Mouse (Mus musculus): Measurements from ENCODE around the gene Rad51b. TPM values are rescaled to one million over a fixed set of nuclear protein-coding genes. Genes with fewer than 3 reads are reported as not detected.

Gene Rad51b
- polyA plus RNA-seq, 1 experiment from 2014 or later, result 7.8 TPM

DNA sequence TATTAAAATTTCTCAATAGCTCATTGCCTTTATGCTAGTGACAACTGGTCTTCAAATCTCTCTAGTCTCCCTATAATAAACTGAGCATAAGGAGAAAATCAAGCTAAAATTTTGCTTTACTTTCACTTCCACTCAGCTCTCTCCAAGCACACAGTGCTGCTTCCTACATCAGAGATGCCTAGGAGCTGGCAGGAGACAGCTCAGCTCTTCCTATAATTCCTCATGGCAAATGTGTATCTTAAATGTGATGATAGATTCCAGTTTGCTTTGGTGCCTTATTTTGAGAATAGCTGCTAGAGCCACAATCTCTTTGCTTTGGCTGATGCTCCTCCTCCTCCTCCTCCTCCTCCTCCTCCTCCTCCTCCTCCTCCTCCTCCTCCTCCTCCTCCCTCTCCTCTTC is 428.6 kb downstream of the Rad51b start:
- Histone ChIP-seq H3K4me2 (replicated peaks) (no peak overlapping the region), H3K9ac (no peak overlapping the region), H3K27me3 (replicated peaks) (no peaks in the 10 kb centered on the region), H3K9me3 (no peaks in the 10 kb centered on the region), H3K27ac (no peak overlapping the region), H3K36me3 (no peaks in the 10 kb centered on the region), H3K4me1 (replicated peaks) (no peaks in the 10 kb centered on the region), H3K4me3 (replicated peaks) (no peak overlapping the region)
- ATAC-seq, result no peak

DNA sequence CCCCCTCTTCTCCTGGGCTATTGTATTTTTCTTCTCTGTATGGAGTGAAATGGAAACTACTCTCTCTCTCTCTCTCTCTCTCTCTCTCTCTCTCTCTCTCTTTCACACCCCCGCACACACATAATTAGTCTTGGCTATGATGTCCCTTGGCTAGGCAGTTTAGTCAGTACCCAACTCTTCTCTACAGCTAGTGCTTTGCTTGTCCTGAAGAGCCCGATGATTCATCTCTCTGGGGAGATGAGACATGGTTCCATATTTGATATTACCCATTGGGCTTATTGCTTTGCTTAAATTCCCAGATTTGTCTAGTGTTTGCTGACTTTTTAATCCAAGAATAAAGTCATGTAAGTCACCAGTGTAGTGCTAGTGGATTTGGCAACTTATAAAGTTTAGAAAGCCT is 429.0 kb downstream of the Rad51b start:
- WGBS, result 84% methylated on average over 2 of the region's 2 CpGs
- ATAC-seq, result no peak
- no peaks in the 10 kb centered on the region for H3K9me3 ChIP-seq
- no peaks in the 10 kb centered on the region for H3K27me3 ChIP-seq (replicated peaks)
- no peaks in the 10 kb centered on the region for H3K36me3 ChIP-seq
- H3K9ac ChIP-seq, result no peak overlapping the region
- H3K4me2 ChIP-seq (replicated peaks), result no peak overlapping the region
- no peak overlapping the region for H3K27ac ChIP-seq
- H3K4me3 ChIP-seq (replicated peaks), result no peak overlapping the region
- H3K4me1 ChIP-seq (replicated peaks), result no peaks in the 10 kb centered on the region

DNA sequence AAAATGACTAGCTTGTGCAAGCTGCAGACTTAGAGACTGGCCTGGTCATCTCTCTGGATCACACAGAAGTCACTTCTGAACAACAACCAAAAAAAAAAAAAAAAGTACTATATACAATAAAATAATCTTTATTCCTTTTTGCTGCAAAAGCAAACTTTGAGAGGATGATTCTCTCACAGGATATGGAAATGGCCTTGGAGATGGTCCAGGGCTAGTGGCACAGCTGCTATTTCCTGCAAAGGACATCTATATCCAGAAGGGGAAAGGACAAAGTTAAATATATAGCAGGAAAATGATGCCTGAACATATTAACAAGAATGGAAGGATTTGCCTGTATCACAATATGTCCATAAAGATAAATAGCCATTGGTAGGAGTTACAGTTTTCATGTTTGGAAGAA is 429.9 kb downstream of the Rad51b start:
- Histone ChIP-seq H3K4me2 (replicated peaks) (no peak overlapping the region), H3K27me3 (replicated peaks) (no peaks in the 10 kb centered on the region), H3K27ac (no peak overlapping the region), H3K36me3 (no peaks in the 10 kb centered on the region), H3K9me3 (no peaks in the 10 kb centered on the region), H3K4me1 (replicated peaks) (no peaks in the 10 kb centered on the region), H3K4me3 (replicated peaks) (no peak overlapping the region), H3K9ac (no peak overlapping the region)
- no peak for ATAC-seq

DNA sequence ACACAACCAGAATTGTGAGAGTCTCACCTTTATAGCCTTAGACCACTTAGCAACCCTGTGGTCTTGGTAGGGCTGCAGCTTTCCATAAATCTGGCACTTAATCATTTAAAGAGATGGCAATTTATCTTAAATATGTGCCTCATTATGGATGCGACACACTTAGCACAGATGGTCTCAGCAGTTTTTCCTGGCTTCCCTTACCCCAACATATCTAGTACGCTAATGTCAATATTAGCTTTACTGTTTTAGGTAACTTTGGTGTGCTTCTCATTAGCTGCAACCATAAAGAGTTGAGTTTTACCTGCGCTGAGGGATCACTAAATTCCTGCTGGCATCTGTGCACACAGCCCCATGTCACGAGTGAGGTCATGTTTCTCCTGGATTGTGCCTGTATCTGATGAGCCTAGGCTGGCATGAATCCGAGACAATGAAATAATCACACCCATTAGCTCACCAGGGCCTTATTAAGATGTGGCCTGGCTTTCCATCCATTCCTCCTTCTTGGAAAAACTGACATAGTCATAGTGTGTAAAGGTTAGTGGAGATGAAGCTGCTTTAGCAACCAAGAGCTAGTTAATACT is 432.9 kb downstream of the Rad51b start:
- no peaks in the 10 kb centered on the region for H3K36me3 ChIP-seq
- no peak overlapping the region for H3K9ac ChIP-seq
- H3K4me3 ChIP-seq (replicated peaks), result no peak overlapping the region
- no peak overlapping the region for H3K27ac ChIP-seq
- 0 out of 2 replicates have a peak, but pooled peaks cover under 1% of the 10 kb centered on the region for H3K4me1 ChIP-seq (replicated peaks)
- no peaks in the 10 kb centered on the region for H3K27me3 ChIP-seq (replicated peaks)
- WGBS, result 66% methylated on average over 5 of the region's 5 CpGs
- no peaks in the 10 kb centered on the region for H3K9me3 ChIP-seq
- H3K4me2 ChIP-seq (replicated peaks), result no peak overlapping the region
- no peak for ATAC-seq

DNA sequence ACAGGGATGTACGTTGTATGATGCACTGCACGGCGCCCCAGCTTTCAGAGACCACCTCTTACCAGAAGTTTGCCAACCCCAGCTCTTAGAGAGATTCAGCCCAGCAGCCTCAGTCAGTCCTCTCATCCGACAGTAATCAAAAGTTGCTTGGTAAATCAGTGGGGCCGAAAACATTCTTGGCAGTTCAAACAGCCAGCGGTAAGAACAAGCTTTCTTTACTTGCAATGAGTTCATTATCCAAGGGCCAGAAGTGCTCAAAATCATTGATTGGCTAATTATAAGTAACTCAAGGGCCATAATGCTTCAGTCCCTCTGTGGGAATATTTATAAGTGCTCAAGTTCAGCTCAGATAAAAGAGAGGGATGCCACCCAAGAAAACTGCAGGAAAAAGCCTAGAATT is 434.8 kb downstream of the Rad51b start:
- H3K9ac ChIP-seq, result no peak overlapping the region
- 90% methylated on average over 6 of the region's 6 CpGs for WGBS
- peak overlapping the region; percentile 11; the same call in 1 of the 2 replicates for H3K27ac ChIP-seq
- no peak overlapping the region for H3K4me2 ChIP-seq (replicated peaks)
- ATAC-seq, result no peak
- no peaks in the 10 kb centered on the region for H3K9me3 ChIP-seq
- H3K4me1 ChIP-seq (replicated peaks), result peaks cover 5% of the 10 kb centered on the region; the same call in 1 of the 2 replicates
- H3K36me3 ChIP-seq, result no peaks in the 10 kb centered on the region
- no peak overlapping the region for H3K4me3 ChIP-seq (replicated peaks)
- no peaks in the 10 kb centered on the region for H3K27me3 ChIP-seq (replicated peaks)

DNA sequence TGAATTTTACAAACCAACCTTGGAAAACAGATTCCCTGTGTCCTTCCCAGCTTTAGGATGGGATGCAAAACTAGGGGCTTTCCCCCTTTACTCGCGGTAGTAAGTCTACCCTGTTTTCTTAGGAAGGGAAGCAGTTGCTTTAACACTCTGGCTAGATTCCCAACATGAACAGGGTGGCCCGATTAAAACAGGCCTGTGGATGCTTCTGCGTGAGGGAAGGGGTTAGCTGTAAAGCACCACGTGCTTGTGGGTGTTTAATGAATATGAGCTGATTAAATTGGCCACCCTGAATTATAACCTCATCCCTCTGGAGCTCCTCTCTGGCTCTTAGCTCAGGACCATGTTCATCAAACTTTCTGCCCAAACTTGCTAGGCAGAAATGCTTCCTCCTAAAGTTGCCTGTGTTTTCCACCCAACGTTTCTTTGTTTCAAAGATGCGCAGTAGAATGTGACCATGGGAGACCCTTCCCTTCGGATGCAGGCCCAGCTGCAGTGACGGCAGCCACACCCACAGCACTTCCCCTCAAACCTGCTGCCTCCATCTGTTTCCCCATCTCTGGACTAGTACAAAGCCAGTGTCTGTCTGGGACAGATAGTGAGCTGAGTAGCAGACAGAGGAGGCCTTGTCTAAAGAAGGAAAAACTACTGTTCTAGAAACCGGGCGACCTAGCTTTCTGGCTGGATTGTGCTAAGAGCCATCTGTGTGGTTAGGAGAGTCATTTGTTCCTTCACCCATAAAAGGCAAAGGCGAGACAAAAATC is 435.5 kb downstream of the Rad51b start:
- Histone ChIP-seq H3K27me3 (replicated peaks) (no peaks in the 10 kb centered on the region), H3K4me3 (replicated peaks) (no peak overlapping the region), H3K9ac (no peak overlapping the region), H3K36me3 (no peaks in the 10 kb centered on the region), H3K27ac (peak overlapping the region; percentile 11), H3K9me3 (no peaks in the 10 kb centered on the region), H3K4me2 (replicated peaks) (no peak overlapping the region), H3K4me1 (replicated peaks) (peaks cover 5% of the 10 kb centered on the region; the same call in 1 of the 2 replicates)
- 58% methylated on average over 12 of the region's 12 CpGs for WGBS
- ATAC-seq, result 0 out of 2 replicates have a peak, but pooled peaks have one; percentile 28

DNA sequence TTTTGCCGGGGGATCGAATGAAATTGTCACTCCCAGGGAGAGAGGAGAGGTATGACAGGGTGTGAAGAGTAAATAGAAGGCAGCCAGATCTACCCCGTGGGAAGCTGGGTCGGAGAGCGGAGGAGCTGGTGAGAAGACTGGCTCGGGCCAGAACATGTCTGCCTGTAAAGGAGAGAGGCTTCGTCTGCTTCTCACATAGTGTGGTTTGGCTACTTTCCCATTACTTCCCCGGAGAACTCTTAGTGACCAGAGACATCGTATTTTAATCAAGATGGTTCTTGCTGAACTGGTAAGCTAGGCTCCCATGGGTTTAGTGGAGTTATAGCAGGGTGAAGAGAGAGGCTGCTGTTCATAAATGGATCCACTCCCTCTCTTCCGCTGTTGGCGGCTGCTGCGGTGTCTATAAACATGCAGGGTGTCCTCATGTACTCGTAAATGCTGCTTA is 438.3 kb downstream of the Rad51b start:
- Histone ChIP-seq H3K27me3 (replicated peaks) (no peaks in the 10 kb centered on the region), H3K9ac (no peak overlapping the region), H3K9me3 (no peaks in the 10 kb centered on the region), H3K4me1 (replicated peaks) (peaks cover 5% of the 10 kb centered on the region; the same call in 1 of the 2 replicates), H3K27ac (0 out of 2 replicates have a peak overlapping the region, but pooled peaks have one; percentile 1), H3K36me3 (no peaks in the 10 kb centered on the region), H3K4me2 (replicated peaks) (no peak overlapping the region), H3K4me3 (replicated peaks) (no peak overlapping the region)
- WGBS, result 59% methylated on average over 13 of the region's 13 CpGs
- ATAC-seq, result no peak

DNA sequence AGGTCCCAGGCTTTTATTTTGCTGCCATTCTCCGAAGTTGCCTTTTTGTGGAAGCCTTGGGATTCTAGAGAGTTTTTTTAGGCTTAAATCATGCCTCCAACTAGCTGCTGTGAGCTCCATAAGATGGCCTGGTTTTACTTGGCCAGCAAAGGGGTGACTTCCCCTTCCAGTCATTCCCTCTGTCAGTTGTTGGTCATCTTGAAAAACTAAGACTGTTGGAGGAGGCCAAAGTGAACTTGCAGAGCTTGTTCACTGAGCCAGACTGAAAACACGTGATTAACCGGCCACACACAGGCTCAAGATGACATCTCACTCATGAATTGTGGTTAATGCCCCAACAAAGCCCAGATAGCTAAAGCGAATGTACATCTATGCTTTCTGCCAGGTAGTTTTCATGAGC is 438.8 kb downstream of the Rad51b start:
- 86% methylated on average over 4 of the region's 4 CpGs for WGBS
- Histone ChIP-seq H3K9me3 (no peaks in the 10 kb centered on the region), H3K4me2 (replicated peaks) (no peak overlapping the region), H3K4me1 (replicated peaks) (peaks cover 5% of the 10 kb centered on the region; the same call in 1 of the 2 replicates), H3K27me3 (replicated peaks) (no peaks in the 10 kb centered on the region), H3K9ac (no peak overlapping the region), H3K36me3 (no peaks in the 10 kb centered on the region), H3K4me3 (replicated peaks) (no peak overlapping the region), H3K27ac (no peak overlapping the region)
- ATAC-seq, result no peak

DNA sequence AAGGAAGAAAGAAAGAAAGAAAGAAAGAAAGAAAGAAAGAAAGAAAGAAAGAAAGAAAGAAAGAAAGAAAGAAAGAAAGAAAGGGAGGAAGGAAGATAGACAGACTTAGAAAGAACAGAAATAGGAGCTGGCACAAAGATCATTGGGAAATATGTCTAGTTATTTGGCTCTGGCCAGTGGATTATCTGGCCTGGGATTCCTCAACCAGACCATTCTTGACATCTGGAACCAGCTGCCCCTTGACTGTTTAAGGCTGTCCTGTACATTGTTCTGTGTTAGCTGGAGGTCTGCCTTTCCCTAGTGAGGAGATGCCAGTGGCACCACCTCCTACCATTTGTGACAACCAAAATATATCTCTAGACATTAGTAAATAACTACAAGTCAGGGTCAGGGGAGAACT is 441.6 kb downstream of the Rad51b start:
- H3K9ac ChIP-seq, result no peak overlapping the region
- H3K4me1 ChIP-seq (replicated peaks), result peaks cover 8% of the 10 kb centered on the region; the same call in 1 of the 2 replicates
- H3K27ac ChIP-seq, result no peak overlapping the region
- H3K36me3 ChIP-seq, result no peaks in the 10 kb centered on the region
- H3K9me3 ChIP-seq, result no peaks in the 10 kb centered on the region
- H3K4me2 ChIP-seq (replicated peaks), result no peak overlapping the region
- no peaks in the 10 kb centered on the region for H3K27me3 ChIP-seq (replicated peaks)
- ATAC-seq, result no peak
- no peak overlapping the region for H3K4me3 ChIP-seq (replicated peaks)

DNA sequence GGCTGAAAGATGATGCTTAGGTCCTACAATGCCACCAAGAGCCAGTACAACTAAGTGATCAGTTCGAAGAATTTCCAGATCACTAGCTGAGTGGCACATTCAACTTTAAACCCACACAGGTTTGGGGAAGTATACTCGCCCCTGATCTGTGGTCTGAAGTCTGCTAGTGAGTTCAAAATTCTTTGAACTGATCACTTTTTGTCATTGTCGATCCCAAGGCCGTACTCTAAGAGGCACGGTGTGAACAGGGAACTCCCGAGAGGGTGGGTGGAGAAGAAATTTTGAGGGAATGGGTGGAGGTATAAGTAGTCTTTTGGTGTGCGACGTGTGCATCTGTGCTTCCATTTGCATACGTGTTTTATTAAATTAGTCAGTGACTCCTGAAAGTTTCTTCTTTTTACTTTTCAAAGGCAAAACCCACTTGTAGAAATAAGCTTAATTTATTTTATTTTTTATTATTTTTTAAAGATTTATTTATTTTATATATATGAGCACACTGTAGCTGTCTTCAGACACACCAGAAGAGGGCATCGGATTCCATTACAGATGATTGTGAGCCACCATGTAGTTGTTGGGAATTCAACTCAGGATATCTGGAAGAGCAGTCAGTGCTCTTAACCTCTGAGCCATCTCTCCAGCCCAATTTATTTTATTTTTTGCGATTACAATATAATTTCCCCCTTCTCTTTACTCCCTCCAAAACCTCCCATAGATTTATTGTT is 443.0 kb downstream of the Rad51b start:
- no peak for ATAC-seq
- Histone ChIP-seq H3K27ac (no peak overlapping the region), H3K4me3 (replicated peaks) (no peak overlapping the region), H3K4me1 (replicated peaks) (peaks cover 7% of the 10 kb centered on the region), H3K27me3 (replicated peaks) (no peaks in the 10 kb centered on the region), H3K9me3 (no peaks in the 10 kb centered on the region), H3K4me2 (replicated peaks) (no peak overlapping the region), H3K36me3 (no peaks in the 10 kb centered on the region), H3K9ac (no peak overlapping the region)
- 92% methylated on average over 11 of the region's 11 CpGs for WGBS

DNA sequence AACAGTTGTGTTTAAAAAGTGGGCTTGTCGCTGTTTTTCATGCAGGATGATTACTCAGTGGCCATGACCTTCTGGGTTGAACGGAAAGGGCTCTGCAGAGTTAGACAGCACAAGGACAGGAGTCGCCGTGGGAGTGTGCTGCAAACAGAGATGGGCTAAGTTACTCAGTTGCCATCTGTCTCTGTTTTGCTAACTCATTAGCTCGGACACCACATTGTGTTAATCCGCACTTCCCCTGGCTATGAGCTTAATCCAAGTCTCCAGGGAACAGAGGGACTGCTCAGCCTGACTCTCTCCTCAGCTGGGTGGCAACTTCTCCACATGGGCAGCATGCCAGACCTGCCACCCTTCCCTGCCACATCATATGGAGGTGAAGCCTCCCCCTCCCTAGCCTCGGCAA is 445.1 kb downstream of the Rad51b start:
- Histone ChIP-seq H3K4me3 (replicated peaks) (no peak overlapping the region), H3K27ac (no peak overlapping the region), H3K4me1 (replicated peaks) (peaks cover 16% of the 10 kb centered on the region), H3K9ac (no peak overlapping the region), H3K36me3 (no peaks in the 10 kb centered on the region), H3K9me3 (no peaks in the 10 kb centered on the region), H3K27me3 (replicated peaks) (no peaks in the 10 kb centered on the region), H3K4me2 (replicated peaks) (no peak overlapping the region)
- ATAC-seq, result no peak
- WGBS, result 52% methylated on average over 7 of the region's 7 CpGs

DNA sequence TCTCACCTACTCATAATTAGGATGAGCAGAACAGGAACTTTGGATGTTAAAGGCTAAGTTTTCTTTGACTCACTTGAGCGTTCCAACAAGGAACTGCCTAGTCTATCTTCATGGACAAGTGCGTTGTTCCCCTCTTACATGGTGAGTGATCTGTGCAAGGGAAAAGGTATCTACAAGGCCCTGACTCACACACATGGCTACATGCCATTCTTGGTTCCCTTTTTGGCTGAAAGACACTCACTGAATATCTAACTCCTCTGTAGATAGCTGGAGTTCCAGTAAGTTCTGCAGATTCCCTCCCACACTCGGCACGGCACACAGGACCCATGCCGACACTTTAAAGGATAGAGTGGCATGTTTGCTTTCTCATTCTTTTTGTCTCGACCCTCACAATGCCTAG is 447.0 kb downstream of the Rad51b start:
- no peak overlapping the region for H3K4me3 ChIP-seq (replicated peaks)
- H3K9me3 ChIP-seq, result no peaks in the 10 kb centered on the region
- ATAC-seq, result no peak
- H3K9ac ChIP-seq, result no peak overlapping the region
- H3K27me3 ChIP-seq (replicated peaks), result no peaks in the 10 kb centered on the region
- no peak overlapping the region for H3K27ac ChIP-seq
- 78% methylated on average over 6 of the region's 6 CpGs for WGBS
- no peak overlapping the region for H3K4me2 ChIP-seq (replicated peaks)
- H3K4me1 ChIP-seq (replicated peaks), result peaks cover 20% of the 10 kb centered on the region
- H3K36me3 ChIP-seq, result no peaks in the 10 kb centered on the region

Data from intestine, embryonic 15.5 days (tissue).